Mouse (Mus musculus) skeletal muscle tissue, adult 2 months (tissue): Measurements from ENCODE around the gene Raet1e.
"Not testable (repeated sequence)": the region's sequence is repeated elsewhere in the genome, so short reads cannot be mapped to it uniquely, and the experiment has no call there.

ENCODE experiments used
- DNase-seq: peaks from one replicate; pipeline ENCODE4 v3.0.0-alpha.2; 2012; ENCODE audit warnings: low read depth, low spot score

The Raet1e gene

DNA sequence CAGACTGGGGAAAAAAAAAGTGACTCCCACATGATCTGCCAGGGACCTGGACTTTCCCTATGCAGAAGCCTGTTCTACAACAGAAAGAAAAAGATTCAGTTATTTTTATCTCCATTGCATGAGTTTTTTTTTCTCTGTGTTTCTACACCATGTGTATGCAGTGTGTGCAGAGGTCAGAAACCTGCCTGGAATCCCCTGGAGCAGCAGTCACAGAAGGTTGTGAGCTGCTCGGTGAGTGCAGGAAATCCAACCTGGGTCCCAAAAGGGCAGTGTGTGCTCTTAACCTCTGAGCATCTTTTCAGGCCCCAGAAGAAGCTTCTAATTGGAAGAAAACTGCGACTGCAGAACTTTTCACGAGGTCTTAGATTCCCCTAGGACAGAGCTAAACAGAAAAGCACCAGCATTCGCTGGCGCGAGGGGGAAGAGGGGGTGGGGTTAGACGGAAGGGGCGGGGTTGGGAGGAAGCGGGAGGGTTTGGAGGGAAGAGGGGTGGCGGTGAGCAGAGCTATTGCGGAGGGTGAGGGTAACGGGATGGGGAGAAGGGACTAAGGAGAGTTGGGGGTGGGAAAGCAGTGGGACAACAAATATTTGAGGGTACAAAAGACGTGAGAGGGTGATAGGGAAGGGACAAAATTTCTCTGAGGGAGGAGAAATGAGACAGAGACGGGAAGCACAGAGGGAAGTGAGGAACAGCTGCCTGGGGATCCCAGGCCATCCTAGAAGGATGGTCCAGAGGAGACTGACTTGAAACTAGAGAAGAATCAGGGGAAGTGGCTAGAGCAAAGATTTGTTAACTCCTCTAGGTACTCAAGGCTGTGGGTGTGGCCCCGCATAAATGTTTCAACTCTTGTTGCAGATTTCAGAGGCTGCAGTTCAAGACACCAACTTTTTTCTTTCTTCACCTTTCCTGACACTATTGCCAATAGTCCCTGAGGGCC, 203.3 kb downstream of the Raet1e start:
- not testable (repeated sequence) for DNase-seq

DNA sequence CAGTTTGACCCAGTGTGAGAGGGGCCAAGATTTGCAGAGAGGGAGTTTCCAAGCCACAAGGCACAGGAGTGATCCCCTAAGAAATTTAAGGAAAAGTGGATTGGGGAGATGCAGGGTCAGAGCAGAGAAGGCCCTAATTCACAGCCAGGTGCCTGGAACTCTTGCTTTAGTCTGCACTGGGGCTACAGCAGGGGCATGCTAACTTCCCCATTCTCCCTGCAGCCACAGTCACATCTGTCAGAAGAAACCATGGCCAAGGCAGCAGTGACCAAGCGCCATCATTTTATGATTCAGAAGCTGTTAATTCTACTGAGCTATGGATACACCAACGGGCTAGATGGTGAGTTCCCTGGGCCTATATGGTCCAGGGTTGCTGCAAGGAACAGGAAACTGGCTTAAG, 204.1 kb downstream of the Raet1e start:
- not testable (repeated sequence) for DNase-seq

DNA sequence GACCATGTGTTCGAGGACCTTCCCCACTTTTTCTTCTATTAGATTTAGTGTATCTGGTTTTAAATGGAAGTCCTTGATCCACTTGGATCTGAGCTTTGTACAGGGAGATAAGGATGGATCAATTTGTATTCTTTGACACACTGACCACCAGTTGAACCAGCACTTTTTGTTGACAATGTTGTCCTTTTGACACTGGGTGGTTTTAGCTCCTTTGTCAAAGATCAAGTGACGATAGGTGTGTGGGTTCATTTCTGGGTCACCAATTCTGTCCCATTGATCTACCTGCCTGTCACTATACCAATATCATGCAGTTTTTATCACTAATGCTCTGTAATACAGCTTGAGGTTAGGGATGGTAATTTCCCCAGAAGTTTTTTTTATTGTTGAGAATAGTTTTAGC, 206.5 kb downstream of the Raet1e start:
- DNase-seq: not testable (repeated sequence)

DNA sequence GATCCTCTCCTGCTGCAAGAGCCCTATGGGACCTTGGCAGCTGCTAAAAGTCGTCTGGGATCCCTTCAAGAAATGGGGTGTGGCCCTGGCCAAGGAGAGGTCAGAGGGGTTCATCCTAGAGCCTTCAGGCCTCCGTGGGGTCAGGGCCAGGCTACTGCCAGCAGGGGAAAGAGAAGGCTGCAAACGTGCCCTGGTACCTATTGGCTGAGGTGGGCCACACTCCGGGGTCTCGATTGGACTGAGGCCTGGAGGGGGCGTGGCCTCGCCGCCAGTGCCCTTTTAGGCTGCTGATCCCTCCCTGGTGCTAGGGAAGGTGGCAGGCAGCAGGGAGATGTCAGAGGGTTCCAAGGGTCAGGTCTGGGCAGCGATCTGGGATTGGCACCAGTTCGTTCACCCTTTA, 222.9 kb downstream of the Raet1e start:
- not testable (repeated sequence) for DNase-seq

DNA sequence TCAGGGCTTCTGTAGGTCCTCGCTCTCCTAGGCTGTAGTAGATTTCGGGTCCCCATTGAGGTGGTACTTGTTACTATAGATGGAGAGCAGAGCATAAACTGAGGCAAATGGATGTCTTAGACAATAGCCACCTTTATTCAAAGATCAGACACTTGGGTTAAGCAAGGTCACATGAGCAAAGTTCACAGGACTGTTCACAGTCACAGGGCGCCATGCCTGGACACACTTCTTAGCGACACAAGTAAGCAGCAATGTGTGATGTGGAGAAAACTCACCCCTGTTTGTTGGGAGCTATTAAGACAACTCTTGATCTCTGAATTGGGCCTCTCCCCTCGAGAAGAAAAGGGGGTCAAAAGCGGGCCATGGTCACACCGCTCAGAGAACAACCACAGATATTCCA, 231.8 kb downstream of the Raet1e start:
- not testable (repeated sequence) for DNase-seq

DNA sequence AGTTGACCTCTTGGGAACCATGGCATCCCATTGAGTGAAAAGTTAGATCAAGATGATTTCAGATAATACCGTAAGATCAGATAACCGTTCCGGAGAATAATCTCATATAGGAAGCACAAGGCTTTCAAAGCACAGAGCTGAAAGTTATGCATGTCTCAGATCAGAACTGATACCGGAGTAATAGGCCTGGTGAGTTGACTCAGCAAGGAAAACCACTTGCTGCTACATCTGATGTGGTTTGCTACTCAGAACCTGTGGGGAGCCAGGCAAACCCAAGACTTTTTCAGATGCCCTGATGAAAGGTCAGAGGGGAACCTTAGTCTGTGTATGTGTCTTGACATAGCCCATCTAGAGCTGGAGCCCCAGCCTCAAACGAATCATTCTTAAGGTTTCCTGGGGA, 233.2 kb downstream of the Raet1e start:
- not testable (repeated sequence) for DNase-seq

DNA sequence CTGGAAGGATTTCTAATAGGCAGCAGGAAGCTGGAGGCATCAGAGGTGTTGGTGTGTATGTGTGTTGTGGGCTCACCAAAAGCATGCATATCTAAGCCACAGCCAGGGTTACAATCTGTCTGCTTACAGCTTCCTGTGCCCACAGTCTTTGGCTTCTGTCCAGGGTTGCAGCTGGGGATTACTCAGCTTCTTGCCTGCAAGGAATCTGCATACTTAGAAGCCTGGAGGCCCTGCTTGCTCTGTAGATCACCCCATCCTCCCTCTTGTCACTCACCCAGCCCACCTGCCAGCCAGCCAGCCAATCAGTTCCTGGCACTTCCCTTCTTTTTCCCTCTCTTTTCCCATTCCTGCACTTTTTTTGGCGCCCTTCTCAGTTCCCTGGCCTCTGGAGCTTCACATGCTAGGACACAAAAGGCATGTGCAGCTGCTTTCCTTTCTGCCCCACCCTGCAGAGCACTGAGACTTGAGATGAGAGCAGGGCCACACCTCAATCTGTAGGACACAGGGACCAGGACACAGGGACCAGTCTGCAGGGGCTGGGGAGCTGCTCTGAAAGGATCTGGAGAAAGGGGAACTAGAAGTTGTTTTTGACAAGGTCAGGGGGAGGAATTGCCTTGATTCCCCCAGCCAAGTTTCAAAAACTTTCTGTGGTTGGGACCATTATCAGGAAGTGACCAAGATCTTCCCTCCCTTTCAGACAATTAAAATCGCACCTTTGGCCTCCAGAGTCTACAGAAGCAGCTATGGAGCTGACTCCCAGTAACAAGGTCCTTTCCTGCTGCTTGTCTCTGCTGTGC, 234.9 kb downstream of the Raet1e start:
- not testable (repeated sequence) for DNase-seq

DNA sequence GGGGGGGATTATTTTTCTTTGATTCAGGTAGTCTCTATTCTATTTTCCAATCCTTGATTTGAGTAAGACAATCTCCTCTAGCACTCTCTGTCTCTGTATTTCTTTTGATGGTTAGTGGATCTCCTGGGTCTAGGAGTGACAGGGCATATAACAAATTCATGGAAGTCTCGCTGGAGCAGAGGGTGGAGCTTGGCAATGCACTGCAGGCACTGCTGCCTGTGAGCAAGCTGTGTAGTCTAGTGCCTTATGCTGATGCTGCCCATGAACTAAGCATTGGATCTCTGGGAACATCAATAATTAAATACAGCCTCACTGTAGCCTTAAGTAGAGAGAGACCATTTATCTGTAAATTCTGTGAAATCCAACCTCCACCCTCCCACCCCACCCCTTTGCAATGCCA, 238.3 kb downstream of the Raet1e start:
- not testable (repeated sequence) for DNase-seq

DNA sequence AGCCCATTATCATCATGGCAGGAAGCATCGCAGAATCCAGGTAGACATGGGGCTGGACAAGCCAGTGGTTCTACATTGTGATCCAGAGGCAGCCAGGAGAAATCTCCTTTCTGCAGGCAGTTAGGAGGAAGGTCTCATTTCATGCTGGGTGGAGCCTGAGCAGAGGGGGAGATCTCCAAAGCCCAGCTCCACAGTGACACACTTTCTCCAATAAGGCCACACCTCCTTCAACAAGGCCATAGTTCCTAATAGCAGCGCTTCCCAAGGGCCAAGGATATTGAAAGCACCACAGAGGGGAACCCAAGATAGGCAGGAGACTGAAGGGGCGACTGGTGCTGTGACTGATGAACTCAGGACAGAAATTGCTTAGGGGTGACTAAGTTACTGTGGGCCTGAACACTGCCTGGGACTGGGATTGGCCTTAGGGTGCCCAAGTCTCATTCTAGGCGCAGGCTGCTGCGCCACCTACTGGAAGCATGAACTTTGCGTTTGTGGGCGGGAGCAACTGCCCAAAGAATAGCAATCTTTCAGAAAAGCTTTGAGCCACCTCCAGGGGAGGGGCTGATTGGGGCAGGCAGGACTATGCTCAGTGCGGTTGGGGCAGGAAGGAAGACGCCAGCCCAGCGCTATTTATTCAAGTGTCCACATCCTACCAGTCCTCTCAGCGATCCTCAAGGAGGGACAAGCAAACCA, 244.0 kb downstream of the Raet1e start:
- peak; percentile 21 for DNase-seq

DNA sequence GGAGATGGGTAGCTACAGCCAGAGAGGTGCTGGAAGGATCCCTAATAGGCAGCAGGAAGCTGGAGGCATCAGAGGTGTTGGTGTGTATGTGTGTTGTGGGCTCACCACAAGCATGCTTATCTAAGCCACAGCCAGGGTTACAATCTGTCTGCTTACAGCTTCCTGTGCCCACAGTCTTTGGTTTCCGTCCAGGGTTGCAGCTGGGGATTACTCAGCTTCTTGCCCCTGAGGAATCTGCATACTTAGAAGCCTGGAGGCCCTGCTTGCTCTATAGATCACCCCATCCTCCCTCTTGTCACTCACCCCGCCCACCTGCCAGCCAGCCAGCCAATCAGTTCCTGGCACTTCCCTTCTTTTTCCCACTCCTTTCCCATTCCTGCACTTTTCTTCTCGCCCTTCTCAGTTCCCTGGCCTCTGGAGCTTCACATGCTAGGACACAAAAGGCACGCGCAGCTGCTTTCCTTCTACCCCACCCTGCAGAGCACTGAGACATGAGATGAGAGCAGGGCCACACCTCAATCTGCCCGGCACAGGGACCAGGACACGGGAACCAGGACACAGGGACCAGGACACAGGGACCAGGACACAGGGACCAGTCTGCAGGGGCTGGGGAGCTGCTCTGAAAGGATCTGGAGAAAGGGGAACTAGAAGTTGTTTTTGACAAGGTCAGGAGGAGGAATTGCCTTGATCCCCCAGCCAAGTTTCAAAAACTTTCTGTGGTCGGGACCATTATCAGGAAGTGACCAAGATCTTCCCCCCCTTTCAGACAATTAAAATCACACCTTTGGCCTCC, 255.5 kb downstream of the Raet1e start:
- not testable (repeated sequence) for DNase-seq
